Mouse (Mus musculus): Measurements from ENCODE around the gene Abca5.
"Not testable (repeated sequence)": the region's sequence is repeated elsewhere in the genome, so short reads cannot be mapped to it uniquely, and the experiment has no call there.

Gene Abca5

GRCm38 (mm10) chr11:110337289-110338245 lies at the start of gene Abca5:
Gene Abca5 (minus strand): TSS chr11:110337716.
- DNase-seq: peak; percentile 91 to 97

- no peak for DNase-seq
Measured at GRCm38 (mm10) chr11:110385487-110385886, 48.0 kb upstream of the Abca5 start.

GRCm38 (mm10) chr11:110380310-110380668 lies 42.8 kb upstream of the Abca5 start:
- no peak for DNase-seq

- DNase-seq: peak; percentile 89 to 95
Measured at GRCm38 (mm10) chr11:110379661-110380309, 42.3 kb upstream of the Abca5 start.

- DNase-seq: no peak
Measured at GRCm38 (mm10) chr11:110374036-110374435, 36.5 kb upstream of the Abca5 start.

GRCm38 (mm10) chr11:110372266-110372954 lies 34.9 kb upstream of the Abca5 start:
- no peak for DNase-seq

- peak in 1 of 2 experiments; percentile 11 for DNase-seq
Measured at GRCm38 (mm10) chr11:110371827-110372226, 34.3 kb upstream of the Abca5 start.

- peak; percentile 40 to 73 for DNase-seq
Measured at GRCm38 (mm10) chr11:110369312-110370019, 31.9 kb upstream of the Abca5 start.

GRCm38 (mm10) chr11:110367638-110368037 lies 30.1 kb upstream of the Abca5 start:
- DNase-seq: peak; percentile 16 to 40

GRCm38 (mm10) chr11:110366902-110367301 lies 29.4 kb upstream of the Abca5 start:
- DNase-seq: peak in 1 of 2 experiments; percentile 14

GRCm38 (mm10) chr11:110365016-110365415 lies 27.5 kb upstream of the Abca5 start:
- DNase-seq: peak; percentile 68 to 86

GRCm38 (mm10) chr11:110357756-110358551 lies 20.4 kb upstream of the Abca5 start:
- DNase-seq: peak; percentile 39 to 73

GRCm38 (mm10) chr11:110355131-110355530 lies 17.6 kb upstream of the Abca5 start:
- DNase-seq: not testable (repeated sequence)

GRCm38 (mm10) chr11:110354261-110354660 lies 16.7 kb upstream of the Abca5 start:
- no peak for DNase-seq

GRCm38 (mm10) chr11:110348170-110348569 lies 10.7 kb upstream of the Abca5 start:
- DNase-seq: no peak

GRCm38 (mm10) chr11:110347768-110348167 lies 10.3 kb upstream of the Abca5 start:
- DNase-seq: no peak

- DNase-seq: peak; percentile 9 to 48
Measured at GRCm38 (mm10) chr11:110336814-110337288, 665 bp downstream of the Abca5 start.

- DNase-seq: no peak
Measured at GRCm38 (mm10) chr11:110330093-110330492, 7.4 kb downstream of the Abca5 start.

- DNase-seq: no peak
Measured at GRCm38 (mm10) chr11:110322266-110322665, 15.2 kb downstream of the Abca5 start.

- no peak for DNase-seq
Measured at GRCm38 (mm10) chr11:110306475-110307168, 30.9 kb downstream of the Abca5 start.

GRCm38 (mm10) chr11:110303411-110303810 lies 34.1 kb downstream of the Abca5 start:
- no peak for DNase-seq

Measured in kidney, postnatal 36 days (tissue).